ENCODE assay signal across 26 mouse cellular contexts in genomic region chr9:29823716-29824115, GRCm38 (mm10).
A peak's percentile ranks its signal among the peaks of the same experiment; 100 is the strongest.
DNase-seq lines count a peak whose midpoint lies in the region; ATAC-seq and TF ChIP-seq lines count a peak whose summit lies in the region.
"Had no signal": no experiment of that assay in that cellular context is flagged by ENCODE, and none has a peak within 500 bp of the region (broad histone marks: within the 10 kb centered on the region; RNA-seq: fewer than 3 reads in every experiment).

No protein-coding gene starts in this region.

- no peak for ATAC-seq in intestine, embryonic 15.5 days
- ATAC-seq: activated CD4-positive, CD25-positive, alpha-beta regulatory T cell, adult 4 months; forebrain, embryonic 15.5 days; liver, embryonic 12.5 days; liver, postnatal 0 days had no signal

- H3K36me3 ChIP-seq in intestine, embryonic 15.5 days, result no peaks in the 10 kb centered on the region
- H3K36me3 ChIP-seq: embryonic facial prominence, embryonic 12.5 days; forebrain, embryonic 15.5 days; heart, embryonic 12.5 days; liver, embryonic 12.5 days; midbrain, embryonic 12.5 days; neural tube, embryonic 13.5 days had no signal

- peaks cover 14% of the 10 kb centered on the region for H3K4me1 ChIP-seq in cerebellum, adult 2 months (ENCODE audit: control insufficient read depth, insufficient read depth, low read length)
- H3K4me1 ChIP-seq in intestine, embryonic 15.5 days (replicated peaks), result no peaks in the 10 kb centered on the region
- H3K4me1 ChIP-seq: embryonic facial prominence, embryonic 12.5 days; heart, embryonic 12.5 days; liver, embryonic 12.5 days; midbrain, embryonic 12.5 days had no signal

- no peak overlapping the region for H3K27ac ChIP-seq in cerebellum, adult 2 months (ENCODE audit: insufficient read depth, low read length)
- no peak overlapping the region for H3K27ac ChIP-seq in intestine, embryonic 15.5 days
- H3K27ac ChIP-seq: embryonic facial prominence, embryonic 12.5 days; forebrain, embryonic 15.5 days; gastrocnemius, adult 2 months; heart, adult 2 months; hindbrain, embryonic 14.5 days; kidney, postnatal 0 days; liver, embryonic 12.5 days; midbrain, embryonic 12.5 days; neural tube, embryonic 13.5 days had no signal

- no peak overlapping the region for H3K4me2 ChIP-seq in intestine, embryonic 15.5 days (replicated peaks)
- H3K4me2 ChIP-seq: embryonic facial prominence, embryonic 12.5 days; forebrain, embryonic 15.5 days; heart, embryonic 12.5 days; hindbrain, embryonic 14.5 days; liver, embryonic 12.5 days; midbrain, embryonic 12.5 days; neural tube, embryonic 13.5 days had no signal

- intact Hi-C loops in left cerebral cortex, postnatal 4 days (cut with DNase I), result no loop called here

- DNase-seq in left cerebral cortex, postnatal 4 days, result peak; percentile 34
- no peak for DNase-seq in left cerebral cortex, adult 9 months (ENCODE audit: low spot score in 2 of 2)
- DNase-seq in cerebellum, adult 2 months, result peak; percentile 80 to 90
- peak; percentile 79 to 88 for DNase-seq in cerebellum, postnatal 14 days
- DNase-seq in urinary bladder, postnatal 25 days (ENCODE audit: low spot score), result no peak
- DNase-seq: adrenal gland, adult 2 months; adrenal gland, postnatal 36 days; B cell, adult 2 months; embryo, embryonic 11 days; gastrocnemius, adult 2 months; gastrocnemius, postnatal 36 days; heart, adult 2 months; kidney, adult 2 months; liver, postnatal 0 days; lung, postnatal 36 days; thymus, postnatal 4 days had no signal

- H3K9me3 ChIP-seq in intestine, embryonic 15.5 days, result no peaks in the 10 kb centered on the region
- H3K9me3 ChIP-seq: embryonic facial prominence, embryonic 12.5 days; forebrain, embryonic 15.5 days; heart, embryonic 12.5 days; liver, embryonic 12.5 days; midbrain, embryonic 12.5 days; neural tube, embryonic 13.5 days had no signal

- no peaks in the 10 kb centered on the region for H3K27me3 ChIP-seq in cerebellum, adult 2 months (ENCODE audit: control insufficient read depth, insufficient read depth, low read length)
- H3K27me3 ChIP-seq in intestine, embryonic 15.5 days (replicated peaks), result no peaks in the 10 kb centered on the region
- H3K27me3 ChIP-seq: embryonic facial prominence, embryonic 12.5 days; forebrain, embryonic 15.5 days; heart, embryonic 12.5 days; liver, embryonic 12.5 days; midbrain, embryonic 12.5 days had no signal

- TF ChIP-seq CTCF in cerebellum, adult 2 months (IDR thresholded peaks at IDR 0.05; ENCODE audit: borderline replicate concordance, insufficient read depth, low read depth, low read length), result no peak

- TF ChIP-seq POLR2A in cerebellum, adult 2 months (IDR thresholded peaks at IDR 0.05; ENCODE audit: borderline replicate concordance, insufficient read depth, low read length), result no peak

- 8% methylated on average over 4 of the region's 4 CpGs for WGBS in cerebellum, adult 2 months
- 82% methylated on average over 4 of the region's 4 CpGs for WGBS in intestine, embryonic 15.5 days

- no peak overlapping the region for H3K9ac ChIP-seq in intestine, embryonic 15.5 days
- H3K9ac ChIP-seq: embryonic facial prominence, embryonic 12.5 days; forebrain, embryonic 15.5 days; heart, embryonic 12.5 days; hindbrain, embryonic 14.5 days; liver, embryonic 12.5 days; liver, postnatal 0 days; midbrain, embryonic 12.5 days; neural tube, embryonic 13.5 days had no signal

- H3K4me3 ChIP-seq in cerebellum, adult 2 months (replicated peaks; ENCODE audit: insufficient read depth, low read depth, low read length), result no peak overlapping the region
- no peak overlapping the region for H3K4me3 ChIP-seq in intestine, embryonic 15.5 days (replicated peaks)
- H3K4me3 ChIP-seq: embryonic facial prominence, embryonic 12.5 days; forebrain, embryonic 15.5 days; gastrocnemius, adult 2 months; heart, adult 2 months; heart, embryonic 12.5 days; liver, embryonic 12.5 days; midbrain, embryonic 12.5 days; neural tube, embryonic 13.5 days had no signal

Comparison
In these comparisons a context has a peak if more than half of its experiments do, and no peak if none do; other contexts are left out.
1. DNase-seq: peak in left cerebral cortex, postnatal 4 days (single experiment), cerebellum, adult 2 months (2 of 2) and cerebellum, postnatal 14 days (2 of 2); none in left cerebral cortex, adult 9 months (0 of 2) and urinary bladder, postnatal 25 days (single experiment).